ENCODE assay signal across 8 mouse cellular contexts in the genomic region with DNA sequence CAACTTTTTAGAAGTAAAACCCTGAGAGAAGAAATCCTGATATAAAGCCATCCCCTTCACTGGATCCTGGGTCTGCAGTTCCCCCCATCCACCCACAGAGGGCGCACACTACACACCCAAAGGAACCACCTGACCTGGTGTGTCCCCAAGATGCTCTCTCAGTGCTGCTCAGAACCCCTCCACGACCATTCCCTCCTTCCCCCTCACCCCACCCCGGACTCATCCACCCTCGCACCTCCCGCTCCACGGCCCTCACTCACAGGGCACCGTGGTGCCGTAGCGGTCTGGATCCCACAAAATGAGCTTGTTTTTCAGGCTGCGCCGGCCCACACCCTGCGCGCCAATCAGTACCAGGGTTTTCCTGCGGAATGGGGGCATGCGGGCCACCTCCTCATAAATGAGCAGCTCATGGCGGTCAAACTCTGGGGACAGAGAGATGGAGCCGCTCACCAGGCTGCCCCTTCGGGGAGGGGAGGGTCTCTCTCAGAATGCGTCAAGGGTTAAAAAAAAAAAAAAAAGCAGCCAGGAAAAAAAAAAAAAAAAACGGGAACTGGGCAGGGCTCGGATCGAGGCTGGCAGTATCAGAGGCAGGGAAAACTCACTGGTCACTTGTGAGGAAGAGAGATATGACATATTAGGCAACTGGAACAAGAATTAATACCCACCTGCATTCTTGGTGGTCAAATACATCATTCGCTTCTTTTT. TPM values are rescaled to one million over a fixed set of nuclear protein-coding genes. Genes with fewer than 3 reads are reported as not detected.
DNase-seq lines count a peak whose midpoint lies in the region; ATAC-seq and TF ChIP-seq lines count a peak whose summit lies in the region.

No protein-coding gene starts in this region.

- WGBS in forebrain, embryonic 14.5 days, result 3% methylated on average over 23 of the region's 23 CpGs
- WGBS in large intestine, adult 2 months, result 8% methylated on average over 23 of the region's 23 CpGs
- 6% methylated on average over 23 of the region's 23 CpGs for WGBS in liver, embryonic 16.5 days (ENCODE audit: insufficient replicate concordance)
- WGBS in neural tube, embryonic 12.5 days, result 4% methylated on average over 23 of the region's 23 CpGs

- H3K9me3 ChIP-seq in CH12.LX (replicated peaks; ENCODE audit: low read length), result no peaks in the 10 kb centered on the region
- no peaks in the 10 kb centered on the region for H3K9me3 ChIP-seq in forebrain, embryonic 14.5 days (replicated peaks; ENCODE audit: control insufficient read depth, low read length)
- H3K9me3 ChIP-seq in liver, embryonic 16.5 days (replicated peaks; ENCODE audit: control insufficient read depth, low read length), result no peaks in the 10 kb centered on the region
- no peaks in the 10 kb centered on the region for H3K9me3 ChIP-seq in neural tube, embryonic 12.5 days

- peak; percentile 99 to 100 for TF ChIP-seq CTCF in CH12.LX (conservative IDR thresholded peaks at IDR 0.05 in 1 of 2, IDR thresholded peaks at IDR 0.05 in 1 of 2; ENCODE audit: low read depth in 2 of 2, low read length in 2 of 2)

- TF ChIP-seq POLR2A in CH12.LX (IDR thresholded peaks at IDR 0.05; ENCODE audit: low read depth, low read length), result no peak

- no peaks in the 10 kb centered on the region for H3K79me2 ChIP-seq in CH12.LX (replicated peaks; ENCODE audit: control insufficient read depth, extremely low read depth, insufficient read depth, poor library complexity, severe bottlenecking)

- in situ Hi-C loops in CH12.LX (cut with MboI; ENCODE audit: low pct_ligation_motif_present, low pct_unique_long_range_greater_than_20kb, low sequenced_read_pairs), result loop anchor here (5.0 kb wide), 1 partner anchor 36 kb away; no protein-coding TSS in a partner anchor

- TF ChIP-seq EP300 in CH12.LX (IDR thresholded peaks at IDR 0.05; ENCODE audit: low read length), result no peak

- DNase-seq in CH12.LX (ENCODE audit: extremely low read depth), result peak; percentile 69
- DNase-seq in forebrain, embryonic 14.5 days (ENCODE audit: low spot score), result peak; percentile 87
- DNase-seq in heart, postnatal 14 days, result peak; percentile 80 to 83
- DNase-seq in large intestine, adult 2 months (ENCODE audit: low read depth, low spot score), result peak; percentile 42
- DNase-seq in telencephalon, adult 2 months (ENCODE audit: low read depth, low spot score), result peak; percentile 49

- H3K9ac ChIP-seq in CH12.LX (ENCODE audit: insufficient read depth, low read depth), result no peak overlapping the region
- H3K9ac ChIP-seq in forebrain, embryonic 14.5 days (ENCODE audit: low read length), result peak overlapping the region; percentile 57
- no peak overlapping the region for H3K9ac ChIP-seq in liver, embryonic 16.5 days (ENCODE audit: low read depth, low read length)
- H3K9ac ChIP-seq in neural tube, embryonic 12.5 days, result peak overlapping the region; percentile 13; the same call in 1 of the 2 replicates

- peak; percentile 98 for TF ChIP-seq RAD21 in CH12.LX (IDR thresholded peaks at IDR 0.05; ENCODE audit: low read depth, low read length)

- no peaks in the 10 kb centered on the region for H3K36me3 ChIP-seq in CH12.LX (replicated peaks in 1 of 2; ENCODE audit: control insufficient read depth in 1 of 2, insufficient read depth in 1 of 2, low read length in 1 of 2)
- H3K36me3 ChIP-seq in forebrain, embryonic 14.5 days (ENCODE audit: control insufficient read depth, insufficient read depth, low read length), result peaks cover 56% of the 10 kb centered on the region
- no peaks in the 10 kb centered on the region; the same call in 1 of the 2 replicates for H3K36me3 ChIP-seq in liver, embryonic 16.5 days (ENCODE audit: control insufficient read depth, insufficient read depth)
- peaks cover 45% of the 10 kb centered on the region for H3K36me3 ChIP-seq in neural tube, embryonic 12.5 days

- ATAC-seq in cerebellum, adult (ENCODE audit: insufficient number of reproducible peaks, low FRiP score, low TSS enrichment), result peak; percentile 70; the same call in 1 of the 2 replicates
- ATAC-seq in forebrain, embryonic 14.5 days, result peak; percentile 86
- ATAC-seq in liver, embryonic 16.5 days (ENCODE audit: low read depth), result peak; percentile 59
- ATAC-seq in neural tube, embryonic 12.5 days (ENCODE audit: low FRiP score, low read depth), result peak; percentile 68; the same call in 1 of the 2 replicates

- no peak overlapping the region for H3K27ac ChIP-seq in CH12.LX (ENCODE audit: insufficient read depth, low read depth)
- no peak overlapping the region for H3K27ac ChIP-seq in forebrain, embryonic 14.5 days (ENCODE audit: low read depth, low read length)
- H3K27ac ChIP-seq in liver, embryonic 16.5 days (ENCODE audit: low read length), result no peak overlapping the region
- no peak overlapping the region for H3K27ac ChIP-seq in neural tube, embryonic 12.5 days

- intact Hi-C loops in heart, postnatal 14 days (cut with DNase I), result loop anchor here (2.0 kb wide), 3 partner anchors 27 to 77 kb away; a partner anchor contains a TSS

- H3K4me3 ChIP-seq in CH12.LX (replicated peaks in 1 of 3; ENCODE audit: low read depth in 2 of 3, low read length in 2 of 3, poor library complexity in 1 of 3), result no peak overlapping the region
- peak overlapping the region; percentile 30 for H3K4me3 ChIP-seq in forebrain, embryonic 14.5 days (ENCODE audit: low read depth, low read length)
- H3K4me3 ChIP-seq in liver, embryonic 16.5 days (ENCODE audit: low read depth, low read length), result peak overlapping the region; percentile 20
- H3K4me3 ChIP-seq in neural tube, embryonic 12.5 days, result peak overlapping the region; percentile 30

- peaks cover 60% of the 10 kb centered on the region for H3K27me3 ChIP-seq in CH12.LX (replicated peaks)
- H3K27me3 ChIP-seq in forebrain, embryonic 14.5 days (replicated peaks; ENCODE audit: control insufficient read depth, insufficient read depth, low read length), result no peaks in the 10 kb centered on the region
- peaks cover 6% of the 10 kb centered on the region for H3K27me3 ChIP-seq in liver, embryonic 16.5 days (ENCODE audit: control insufficient read depth, insufficient read depth, low read depth, low read length)
- peaks cover 17% of the 10 kb centered on the region for H3K27me3 ChIP-seq in neural tube, embryonic 12.5 days (replicated peaks)

- dilution Hi-C loops in CH12.LX (cut with MboI; ENCODE audit: extremely low pct_ligation_motif_present, extremely low pct_unique_long_range_greater_than_20kb, low sequenced_read_pairs), result no loop called here

- no peak overlapping the region for H3K4me2 ChIP-seq in CH12.LX (ENCODE audit: insufficient read depth, low read depth, poor library complexity, severe bottlenecking)
- H3K4me2 ChIP-seq in forebrain, embryonic 14.5 days (ENCODE audit: low read length), result peak overlapping the region; percentile 70
- H3K4me2 ChIP-seq in liver, embryonic 16.5 days (ENCODE audit: low read depth, low read length), result peak overlapping the region; percentile 42
- peak overlapping the region; percentile 74 for H3K4me2 ChIP-seq in neural tube, embryonic 12.5 days (replicated peaks)

- H3K4me1 ChIP-seq in CH12.LX (ENCODE audit: control insufficient read depth in 1 of 2, insufficient read depth in 2 of 2), result no peaks in the 10 kb centered on the region
- peaks cover 5% of the 10 kb centered on the region; the same call in 1 of the 2 replicates for H3K4me1 ChIP-seq in forebrain, embryonic 14.5 days (ENCODE audit: control insufficient read depth, insufficient read depth, low read length)
- H3K4me1 ChIP-seq in liver, embryonic 16.5 days (ENCODE audit: control insufficient read depth, low read depth, low read length), result peaks cover 10% of the 10 kb centered on the region
- H3K4me1 ChIP-seq in neural tube, embryonic 12.5 days, result peaks cover 5% of the 10 kb centered on the region; the same call in 1 of the 2 replicates

RNA-seq across cellular contexts. Expression of a gene that starts 20.1 kb away (rescaled TPM):
- total RNA-seq in CH12.LX (2012; rRNA removed) (not detected in 2 replicates), CH12.LX (2014; rRNA removed) (not detected in 2 replicates)
- polyA plus RNA-seq in CH12.LX (2012; ENCODE audit: insufficient read length, low read depth), result not detected in 2 replicates
- polyA plus RNA-seq in forebrain, embryonic 14.5 days (2014; fragmentation: Nextera tagmentation; extraction: Ambion mirVana), result 0.23 TPM in 1 of 2 replicates, not detected in the other
- 10 to 100 TPM; 61.8 to 69.1 TPM for total RNA-seq in heart, postnatal 14 days (2021)
- polyA plus RNA-seq in large intestine, adult 2 months (2012; rRNA removed), result 4.0 and 6.0 TPM in 2 replicates
- 0.68 and 0.87 TPM in 2 replicates for polyA plus RNA-seq in liver, embryonic 16.5 days (2015; fragmentation: Nextera tagmentation; extraction: Ambion mirVana)
- 0.46 and 0.49 TPM in 2 replicates for polyA plus RNA-seq in neural tube, embryonic 12.5 days (2016; fragmentation: Nextera tagmentation; extraction: Ambion mirVana)

RNA-seq across cellular contexts. Expression of a gene that starts 26.9 kb away (rescaled TPM):
- total RNA-seq in CH12.LX (2012; rRNA removed) (1.4 and 3.1 TPM in 2 replicates), CH12.LX (2014; rRNA removed) (0.35 and 0.46 TPM in 2 replicates)
- 0.76 and 0.83 TPM in 2 replicates for polyA plus RNA-seq in CH12.LX (2012; ENCODE audit: insufficient read length, low read depth)
- 15.3 and 16.8 TPM in 2 replicates for polyA plus RNA-seq in forebrain, embryonic 14.5 days (2014; fragmentation: Nextera tagmentation; extraction: Ambion mirVana)
- 1 to 10 TPM; 2.7 to 3.8 TPM for total RNA-seq in heart, postnatal 14 days (2021)
- 1.8 and 2.1 TPM in 2 replicates for polyA plus RNA-seq in large intestine, adult 2 months (2012; rRNA removed)
- polyA plus RNA-seq in liver, embryonic 16.5 days (2015; fragmentation: Nextera tagmentation; extraction: Ambion mirVana), result 9.2 and 11.1 TPM in 2 replicates
- polyA plus RNA-seq in neural tube, embryonic 12.5 days (2016; fragmentation: Nextera tagmentation; extraction: Ambion mirVana), result 23.9 and 25.4 TPM in 2 replicates

RNA-seq across cellular contexts. Expression of a gene that starts 33.1 kb away (rescaled TPM):
- total RNA-seq in CH12.LX (2012; rRNA removed) (3.8 and 4.6 TPM in 2 replicates), CH12.LX (2014; rRNA removed) (0.12 and 0.15 TPM in 2 replicates)
- polyA plus RNA-seq in CH12.LX (2012; ENCODE audit: insufficient read length, low read depth), result 0.30 and 0.31 TPM in 2 replicates
- 34.2 and 39.6 TPM in 2 replicates for polyA plus RNA-seq in forebrain, embryonic 14.5 days (2014; fragmentation: Nextera tagmentation; extraction: Ambion mirVana)
- total RNA-seq in heart, postnatal 14 days (2021), result 1 to 10 TPM; 4.3 to 5.2 TPM
- 2.4 and 2.9 TPM in 2 replicates for polyA plus RNA-seq in large intestine, adult 2 months (2012; rRNA removed)
- polyA plus RNA-seq in liver, embryonic 16.5 days (2015; fragmentation: Nextera tagmentation; extraction: Ambion mirVana), result 0.28 and 0.76 TPM in 2 replicates
- 45.2 and 47.2 TPM in 2 replicates for polyA plus RNA-seq in neural tube, embryonic 12.5 days (2016; fragmentation: Nextera tagmentation; extraction: Ambion mirVana)

RNA-seq across cellular contexts. Expression of a gene that starts 39.7 kb away (rescaled TPM):
- total RNA-seq in CH12.LX (2012; rRNA removed), result not detected in 2 replicates
- total RNA-seq in CH12.LX (2014; rRNA removed), result not detected in 2 replicates
- not detected in 2 replicates for polyA plus RNA-seq in CH12.LX (2012; ENCODE audit: insufficient read length, low read depth)
- polyA plus RNA-seq in forebrain, embryonic 14.5 days (2014; fragmentation: Nextera tagmentation; extraction: Ambion mirVana), result not detected in 2 replicates
- not detected for total RNA-seq in heart, postnatal 14 days (2021)
- 2.7 TPM in 1 of 2 replicates, not detected in the other for polyA plus RNA-seq in large intestine, adult 2 months (2012; rRNA removed)
- 0.32 TPM in 1 of 2 replicates, not detected in the other for polyA plus RNA-seq in liver, embryonic 16.5 days (2015; fragmentation: Nextera tagmentation; extraction: Ambion mirVana)
- polyA plus RNA-seq in neural tube, embryonic 12.5 days (2016; fragmentation: Nextera tagmentation; extraction: Ambion mirVana), result not detected in 2 replicates

RNA-seq across cellular contexts. Expression of a gene that starts 46.2 kb away (rescaled TPM):
- total RNA-seq in CH12.LX (2012; rRNA removed) (not detected in 2 replicates), CH12.LX (2014; rRNA removed) (not detected in 2 replicates)
- polyA plus RNA-seq in CH12.LX (2012; ENCODE audit: insufficient read length, low read depth), result not detected in 2 replicates
- polyA plus RNA-seq in forebrain, embryonic 14.5 days (2014; fragmentation: Nextera tagmentation; extraction: Ambion mirVana), result not detected in 2 replicates
- not detected for total RNA-seq in heart, postnatal 14 days (2021)
- polyA plus RNA-seq in large intestine, adult 2 months (2012; rRNA removed), result 224 and 536 TPM in 2 replicates
- 1.1 TPM in 1 of 2 replicates, not detected in the other for polyA plus RNA-seq in liver, embryonic 16.5 days (2015; fragmentation: Nextera tagmentation; extraction: Ambion mirVana)
- 1.1 TPM in 1 of 2 replicates, not detected in the other for polyA plus RNA-seq in neural tube, embryonic 12.5 days (2016; fragmentation: Nextera tagmentation; extraction: Ambion mirVana)

Comparison
In these comparisons a context has a peak if more than half of its experiments do, and no peak if none do; other contexts are left out.
1. H3K4me3 ChIP-seq: peak in forebrain, embryonic 14.5 days (single experiment), liver, embryonic 16.5 days (single experiment) and neural tube, embryonic 12.5 days (single experiment); none in CH12.LX (0 of 3).
2. H3K9ac ChIP-seq: peak in forebrain, embryonic 14.5 days (single experiment) and neural tube, embryonic 12.5 days (single experiment); none in CH12.LX (single experiment) and liver, embryonic 16.5 days (single experiment).
3. Peak in every context shown above with its lines, with median percentiles within 50 percentile points of each other: DNase-seq and ATAC-seq.